Mouse (Mus musculus): ENCODE measurements at regions not wholly inside any gene's neighbourhood (a gene's known extent, or its start where the extent isn't known, plus 50 kb on each side); places are given as distances from the start of the nearest gene placed in this dataset.

DNA sequence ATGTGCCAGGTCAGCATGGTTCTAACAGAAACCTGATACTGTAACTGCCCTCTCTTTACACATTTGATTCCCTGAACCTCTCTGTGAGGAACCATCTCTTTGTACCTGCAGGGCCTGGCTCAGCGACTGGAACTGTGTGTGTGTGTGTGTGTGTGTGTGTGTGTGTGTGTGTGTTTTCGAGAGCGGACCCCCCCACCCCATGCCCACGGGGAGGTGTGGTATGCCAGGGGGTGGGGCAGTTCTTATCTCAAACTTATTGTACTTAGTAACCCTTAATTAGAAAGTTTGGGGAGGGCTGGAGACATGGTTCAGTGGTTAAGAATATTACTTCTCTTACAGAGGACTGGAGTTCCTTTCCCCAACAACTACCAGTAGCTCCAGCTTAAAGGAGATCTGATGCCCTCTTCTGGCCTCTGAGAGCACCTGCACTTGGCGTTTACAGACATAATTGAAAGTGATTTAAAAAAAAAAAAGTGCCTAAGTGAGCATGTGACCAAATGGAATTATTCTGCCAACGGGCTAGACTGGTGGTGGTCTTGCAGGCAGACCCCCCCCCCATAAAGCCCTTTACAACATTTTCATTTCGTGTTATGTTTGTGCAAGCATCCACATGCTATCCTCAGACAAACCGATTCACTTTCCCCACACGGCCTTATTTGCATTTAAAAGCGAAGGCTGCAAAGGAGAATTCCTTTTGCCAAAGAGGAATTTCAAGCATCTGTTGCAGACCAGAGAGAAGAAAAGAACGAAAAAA, 77.7 kb upstream of the Med14 start:
- in situ Hi-C loops (cut with MboI, MseI): no loop called here

DNA sequence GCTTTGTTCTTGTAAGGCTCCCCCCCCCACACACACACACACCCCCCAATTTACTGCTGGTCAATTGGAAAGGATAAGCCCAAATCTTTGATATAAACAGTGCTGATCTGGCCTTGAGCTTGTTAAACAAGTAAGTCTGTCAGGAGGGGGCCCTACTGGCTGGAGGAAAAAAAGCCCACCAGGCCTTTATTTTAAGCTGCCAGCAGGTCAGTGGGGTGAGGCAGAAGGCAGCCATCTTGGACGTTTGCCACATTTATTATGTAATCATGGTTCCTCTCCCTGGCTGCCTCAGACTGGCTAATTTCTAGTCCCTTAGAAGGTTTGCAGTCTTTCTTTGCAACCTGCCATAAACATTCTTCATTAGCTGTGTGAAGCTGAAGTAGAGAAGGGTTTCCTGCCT, 75.9 kb upstream of the Med14 start:
- in situ Hi-C loops (cut with MboI, MseI): no loop called here

DNA sequence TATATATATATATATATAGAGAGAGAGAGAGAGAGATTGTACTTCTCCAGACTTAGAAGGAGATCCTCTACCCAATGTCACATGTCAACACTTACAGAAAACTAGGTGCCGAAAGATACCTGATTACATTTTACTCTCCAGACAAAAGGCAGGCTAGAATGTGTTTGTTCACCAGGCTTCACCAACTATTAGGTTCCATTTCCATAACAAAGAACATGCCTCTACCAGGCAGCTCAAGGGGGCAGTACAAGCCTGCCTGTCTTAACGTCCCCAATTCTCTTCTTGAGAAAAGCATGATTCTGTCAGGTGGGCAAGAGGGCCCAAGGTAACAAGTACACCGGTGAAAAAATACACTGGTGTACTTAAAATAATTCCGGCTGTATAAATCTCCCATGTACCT, 72.8 kb upstream of the Med14 start:
- in situ Hi-C loops (cut with MboI, MseI): no loop called here

DNA sequence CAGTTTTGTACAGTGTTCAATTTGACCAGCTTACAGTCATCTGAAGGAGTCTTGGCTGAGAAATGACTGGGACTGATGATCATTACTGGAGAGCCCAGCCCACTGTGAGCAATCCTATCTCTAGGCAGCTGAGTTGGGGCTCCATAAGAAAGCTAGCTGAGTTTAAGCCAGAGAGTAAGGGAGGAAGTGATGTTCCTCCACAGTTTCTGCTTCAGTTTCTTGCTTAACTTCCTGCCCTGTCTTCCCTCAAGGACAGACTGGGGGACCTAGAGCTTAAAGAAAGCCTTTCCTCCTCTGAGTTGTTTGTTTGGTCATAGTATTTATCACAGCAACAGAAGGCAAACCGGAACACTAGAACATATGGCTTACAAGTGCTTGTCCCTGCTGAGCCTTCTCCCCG, 70.8 kb upstream of the Med14 start:
- in situ Hi-C loops (cut with MboI, MseI): no loop called here

DNA sequence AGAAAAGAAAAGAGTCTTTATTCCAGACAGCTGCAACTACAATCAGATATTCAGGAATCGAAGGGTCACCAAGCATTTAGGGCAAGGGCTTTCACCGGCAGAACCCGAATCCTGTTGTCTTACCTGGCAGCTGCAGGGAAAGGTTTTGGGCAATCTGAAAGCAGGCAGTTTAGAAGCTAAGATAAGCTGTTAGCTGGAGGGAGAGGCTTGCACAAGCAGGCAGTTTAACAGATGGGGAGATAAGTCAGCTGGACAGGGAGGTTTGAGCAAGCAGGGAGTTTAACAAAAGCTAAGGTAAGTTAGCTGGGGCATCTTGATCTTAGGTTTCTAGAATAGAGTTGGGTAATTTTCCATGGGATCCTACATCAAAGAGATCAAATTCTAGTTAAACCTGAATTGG, 67.3 kb upstream of the Med14 start:
- in situ Hi-C loops (cut with MboI, MseI): no loop called here

DNA sequence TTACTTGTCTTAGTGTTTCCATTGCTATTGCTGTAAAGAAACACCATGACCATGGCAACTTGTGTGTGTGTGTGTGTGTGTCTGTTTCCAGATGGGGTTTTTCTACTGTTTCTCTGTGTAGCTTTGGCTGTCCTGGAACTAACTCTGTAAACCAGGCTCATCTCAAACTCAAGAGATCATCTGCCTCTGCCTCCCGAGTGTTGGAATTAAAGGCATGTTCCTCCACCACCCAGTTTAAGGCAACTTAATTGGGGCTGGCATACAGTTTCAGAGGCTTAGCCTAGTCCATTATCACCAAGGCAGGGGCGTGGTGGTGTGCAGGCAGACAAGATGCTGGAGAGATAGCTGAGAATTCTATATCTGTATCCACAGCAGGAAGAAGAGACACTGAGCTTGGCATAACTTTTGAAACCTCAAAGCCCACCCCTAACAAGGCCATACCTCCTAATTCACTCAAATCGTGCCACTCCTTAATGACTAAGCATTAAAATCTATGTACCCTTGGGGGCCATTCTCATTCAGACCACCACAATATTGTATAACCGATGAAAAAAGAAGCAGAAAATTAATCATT, 65.5 kb upstream of the Med14 start:
- in situ Hi-C loops (cut with MboI, MseI): no loop called here

DNA sequence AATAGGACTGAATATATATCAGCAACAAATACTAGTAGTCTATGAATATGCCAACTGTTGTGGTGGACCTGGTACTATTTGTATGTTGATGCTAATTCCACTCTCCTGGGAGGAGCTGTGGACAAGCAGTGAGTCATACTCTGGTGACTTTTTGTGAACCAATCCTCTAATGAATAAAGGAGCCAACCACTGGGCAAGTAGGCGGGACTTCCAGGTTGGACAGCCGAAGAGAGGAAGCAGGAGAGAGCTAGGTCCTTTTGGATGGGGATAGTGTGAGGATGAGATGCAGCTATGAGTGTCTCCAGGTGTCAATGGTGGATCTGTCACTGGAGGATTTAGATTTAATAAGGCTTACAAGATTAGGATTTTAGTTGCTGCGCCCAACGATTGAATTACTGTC, 64.8 kb upstream of the Med14 start:
- in situ Hi-C loops (cut with MboI, MseI): no loop called here

DNA sequence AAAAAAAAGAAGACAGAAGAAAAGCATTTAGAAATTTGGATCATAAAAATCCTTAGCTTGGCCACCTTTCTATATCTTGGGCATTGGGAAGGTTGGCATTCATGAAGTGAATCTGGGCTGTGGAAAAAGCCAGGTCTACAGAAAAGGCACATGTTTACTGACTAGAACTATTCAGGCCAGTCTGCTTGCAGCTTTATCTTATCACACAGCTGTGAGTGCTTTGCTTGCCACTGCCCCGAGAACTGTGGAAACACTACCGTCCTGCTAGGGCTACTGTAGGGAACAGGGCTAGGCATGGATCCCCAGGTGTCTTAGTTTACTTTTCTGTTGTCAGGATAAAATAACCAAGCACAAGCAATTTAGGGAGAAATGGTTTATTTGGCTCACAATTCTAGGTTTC, 63.4 kb upstream of the Med14 start:
- in situ Hi-C loops (cut with MboI, MseI): no loop called here

DNA sequence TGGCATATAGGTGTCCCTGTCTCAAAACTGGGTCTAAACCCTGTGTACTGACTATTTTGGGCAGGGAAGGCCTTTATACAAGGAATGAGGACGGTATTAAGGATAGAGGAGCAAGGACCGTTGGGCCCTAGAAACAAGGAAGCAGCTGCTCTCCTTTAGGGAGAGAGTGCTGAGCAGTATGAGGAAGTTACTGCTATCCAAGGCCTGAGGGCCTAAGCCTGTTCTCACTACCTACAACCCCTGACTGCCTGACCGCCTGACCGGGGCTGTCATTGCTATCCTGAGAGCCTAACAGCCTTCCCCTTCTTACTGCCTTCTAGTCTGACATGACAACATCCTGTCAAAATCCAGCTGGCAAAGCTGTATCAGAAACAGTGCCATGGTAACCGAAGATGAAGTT, 62.6 kb upstream of the Med14 start:
- in situ Hi-C loops (cut with MboI, MseI): no loop called here

DNA sequence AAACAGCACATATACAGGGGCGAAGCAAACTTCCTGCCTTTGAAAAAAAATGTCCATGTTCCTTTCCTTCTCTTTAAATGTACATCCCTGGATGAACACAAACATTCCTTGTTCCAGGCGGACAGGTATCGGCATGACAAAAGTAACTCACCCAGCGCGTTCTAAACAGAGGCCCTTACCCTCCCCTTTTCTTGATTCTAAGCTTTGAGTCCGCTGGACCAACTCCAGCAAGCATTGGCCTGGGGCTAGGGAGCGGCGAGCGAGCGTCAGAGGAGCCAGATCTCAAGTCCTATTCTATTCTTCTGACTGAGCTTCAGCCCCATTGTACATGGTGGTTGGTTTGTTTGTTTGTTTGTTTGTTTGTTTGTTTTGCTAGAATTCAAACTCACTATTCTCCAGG, 60.9 kb upstream of the Med14 start:
- in situ Hi-C loops (cut with MboI, MseI): no loop called here

DNA sequence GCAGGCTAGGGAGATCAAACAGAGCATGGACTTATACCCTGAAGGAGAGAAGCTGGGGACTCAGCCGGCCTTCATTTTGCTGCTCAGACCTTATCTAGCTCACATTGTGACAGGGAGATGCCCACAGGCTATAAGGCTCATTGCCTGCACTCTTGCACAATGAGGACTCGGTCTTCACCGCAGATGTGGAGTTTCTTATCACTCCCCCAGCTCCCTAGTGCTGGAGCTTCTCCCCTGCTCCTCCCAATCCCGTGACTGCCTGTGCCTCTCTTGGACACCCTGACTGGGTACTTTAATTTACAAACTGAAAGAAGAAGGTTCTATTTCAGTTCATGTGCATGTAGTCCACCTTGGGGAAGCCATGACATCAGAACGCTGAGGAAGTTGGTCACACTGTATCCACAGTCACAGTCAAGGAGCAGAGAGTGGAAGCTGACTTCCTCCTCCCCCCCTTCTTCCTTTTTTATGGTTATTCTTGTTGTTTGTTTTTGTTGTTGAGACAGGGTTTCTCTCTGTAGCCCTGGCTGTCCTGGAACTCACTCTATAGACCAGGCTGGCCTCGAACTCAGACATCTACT, 51.3 kb upstream of the Med14 start:
- in situ Hi-C loops (cut with MboI, MseI): no loop called here

Measured in T-helper 2 cell (primary cell).